Mouse (Mus musculus) MEL (cell line): ENCODE results near the gene Zfp276. TPM values are rescaled to one million over a fixed set of nuclear protein-coding genes. Genes with fewer than 3 reads are reported as not detected.

ENCODE experiments used
- DNase-seq: peaks from one replicate; pipeline ENCODE4 v3.0.0; 2011; ENCODE audit warnings: low read depth, low spot score
- H3K27ac ChIP-seq: 2 replicates; pipeline ENCODE4 v1.5.1; 2012; ENCODE audit warnings: low read depth, mild to moderate bottlenecking, control low read depth, low read length, moderate library complexity; ENCODE audit not compliant: control insufficient read depth
- H3K27me3 ChIP-seq, 2 experiments: fragments of 150-350 bp in 1 of 2; sonication (generic) in 1 of 2; 2 replicates each; pipeline ENCODE4 v1.6.1; 2012; ENCODE audit warnings: low read length in 2 of 2, mild to moderate bottlenecking in 2 of 2, improper control_type of control experiment in 1 of 2, moderate library complexity in 1 of 2; ENCODE audit not compliant: insufficient read depth in 2 of 2, control insufficient read depth in 1 of 2
- H3K36me3 ChIP-seq, 2 experiments: 2 replicates each; pipeline ENCODE4 v1.6.1; 2012 to 2014; ENCODE audit warnings: low read length in 2 of 2, improper control_type of control experiment in 1 of 2, inconsistent platforms in 1 of 2, mild to moderate bottlenecking in 1 of 2; ENCODE audit not compliant: insufficient read depth in 2 of 2, control insufficient read depth in 1 of 2
- H3K4me1 ChIP-seq, 2 experiments: fragments of 150-350 bp in 1 of 2; sonication (generic) in 1 of 2; 2 replicates each; pipeline ENCODE4 v1.6.1; 2012; ENCODE audit warnings: low read length in 2 of 2, improper control_type of control experiment in 1 of 2, mild to moderate bottlenecking in 1 of 2; ENCODE audit not compliant: insufficient read depth in 2 of 2, control insufficient read depth in 1 of 2
- H3K4me3 ChIP-seq, 2 experiments: fragments of 150-350 bp in 1 of 2; sonication (generic) in 1 of 2; 2 replicates each; pipeline ENCODE4 v1.5.1; 2012; ENCODE audit warnings: low read depth in 2 of 2, low read length in 2 of 2, mild to moderate bottlenecking in 2 of 2, moderate library complexity in 2 of 2, control low read depth in 1 of 2, improper control_type of control experiment in 1 of 2; ENCODE audit not compliant: control insufficient read depth in 1 of 2, insufficient read depth in 1 of 2
- H3K79me2 ChIP-seq: 2 replicates; pipeline ENCODE4 v1.6.1; 2012; ENCODE audit warnings: mild to moderate bottlenecking, low read length, moderate library complexity; ENCODE audit not compliant: control insufficient read depth, poor library complexity, insufficient read depth
- H3K9ac ChIP-seq: 2 replicates; pipeline ENCODE4 v1.6.1; 2012; ENCODE audit warnings: low read depth, mild to moderate bottlenecking, control low read depth, low read length, moderate library complexity; ENCODE audit not compliant: control insufficient read depth, poor library complexity, severe bottlenecking
- H3K9me3 ChIP-seq: fragments of 150-350 bp; sonication (generic); replicated peaks from 2 replicates; pipeline ENCODE4 v1.6.1; 2012; ENCODE audit warnings: mild to moderate bottlenecking, low read length, improper control_type of control experiment, moderate library complexity; ENCODE audit not compliant: insufficient read depth
- BHLHE40 ChIP-seq: IDR thresholded peaks from 2 replicates; pipeline ENCODE4 v1.6.1; 2012; ENCODE audit warnings: low read depth, mild to moderate bottlenecking, inconsistent platforms, low read length, improper control_type of control experiment, borderline replicate concordance
- CHD1 ChIP-seq: IDR thresholded peaks from 2 replicates; pipeline ENCODE4 v1.6.1; 2012; ENCODE audit warnings: low read depth, mild to moderate bottlenecking, inconsistent platforms, low read length, improper control_type of control experiment
- CHD2 ChIP-seq: IDR thresholded peaks from 2 replicates; pipeline ENCODE4 v1.6.1; 2011; ENCODE audit warnings: low read length, improper control_type of control experiment
- ELF1 ChIP-seq: IDR thresholded peaks from 2 replicates; pipeline ENCODE4 v1.6.1; 2014; ENCODE audit warnings: low read depth, mild to moderate bottlenecking, inconsistent platforms, low read length, improper control_type of control experiment, moderate library complexity
- EP300 ChIP-seq, 2 experiments: IDR thresholded peaks; 2 replicates each; pipeline ENCODE4 v1.6.1; 2011; ENCODE audit warnings: improper control_type of control experiment in 2 of 2, low read length in 2 of 2, low read depth in 1 of 2, mild to moderate bottlenecking in 1 of 2
- ETS1 ChIP-seq: IDR thresholded peaks from 2 replicates; pipeline ENCODE4 v1.6.1; 2012; ENCODE audit warnings: low read depth, mild to moderate bottlenecking, inconsistent platforms, low read length, improper control_type of control experiment, moderate library complexity
- GABPA ChIP-seq: IDR thresholded peaks from 2 replicates; pipeline ENCODE4 v1.6.1; 2012; ENCODE audit warnings: low read depth, mild to moderate bottlenecking, inconsistent platforms, low read length, improper control_type of control experiment, moderate library complexity
- JUND ChIP-seq: IDR thresholded peaks from 2 replicates; pipeline ENCODE4 v1.6.1; 2011; ENCODE audit warnings: low read depth, mild to moderate bottlenecking, improper control_type of control experiment, low read length
- KAT2A ChIP-seq: conservative IDR thresholded peaks from 2 replicates; pipeline ENCODE4 v1.6.1; 2012; ENCODE audit warnings: low read depth, low read length, improper control_type of control experiment, inconsistent platforms
- MAFK ChIP-seq: IDR thresholded peaks from 2 replicates; pipeline ENCODE4 v1.6.1; 2011; ENCODE audit warnings: low read depth, mild to moderate bottlenecking, low read length, improper control_type of control experiment, borderline replicate concordance
- MAZ ChIP-seq: IDR thresholded peaks from 2 replicates; pipeline ENCODE4 v1.6.1; 2012; ENCODE audit warnings: low read depth, mild to moderate bottlenecking, inconsistent platforms, low read length, improper control_type of control experiment
- MEF2A ChIP-seq: IDR thresholded peaks from 2 replicates; pipeline ENCODE4 v1.6.1; 2014; ENCODE audit warnings: low read depth, mild to moderate bottlenecking, inconsistent platforms, low read length, improper control_type of control experiment; ENCODE audit not compliant: poor library complexity, insufficient replicate concordance, severe bottlenecking; ENCODE audit errors: extremely low read depth
- MYB ChIP-seq: IDR thresholded peaks from 2 replicates; pipeline ENCODE4 v1.6.1; 2011; ENCODE audit warnings: mild to moderate bottlenecking, low read depth, low read length, improper control_type of control experiment
- NELFE ChIP-seq: IDR thresholded peaks from 2 replicates; pipeline ENCODE4 v1.6.1; 2011; ENCODE audit warnings: low read depth, low read length, improper control_type of control experiment
- NRF1 ChIP-seq: IDR thresholded peaks from 2 replicates; pipeline ENCODE4 v1.6.1; 2014; ENCODE audit warnings: low read depth, mild to moderate bottlenecking, inconsistent platforms, low read length, improper control_type of control experiment, moderate library complexity; ENCODE audit not compliant: poor library complexity, insufficient read depth, severe bottlenecking
- POLR2A ChIP-seq, 2 experiments: IDR thresholded peaks; 2 replicates each; pipeline ENCODE4 v1.6.1; 2011 to 2012; ENCODE audit warnings: low read length in 2 of 2, mild to moderate bottlenecking in 2 of 2, control low read depth in 1 of 2, improper control_type of control experiment in 1 of 2, low read depth in 1 of 2, moderate library complexity in 1 of 2; ENCODE audit not compliant: control insufficient read depth in 1 of 2, insufficient read depth in 1 of 2, poor library complexity in 1 of 2
- POLR2AphosphoS2 ChIP-seq: IDR thresholded peaks from 2 replicates; pipeline ENCODE4 v1.6.1; 2011; ENCODE audit warnings: low read length, improper control_type of control experiment
- POLR2AphosphoS5 ChIP-seq: IDR thresholded peaks from 2 replicates; pipeline ENCODE4 v1.6.1; 2012; ENCODE audit warnings: low read depth, borderline replicate concordance, mild to moderate bottlenecking, inconsistent platforms, low read length, moderate library complexity, mixed read lengths
- RAD21 ChIP-seq: IDR thresholded peaks from 2 replicates; pipeline ENCODE4 v1.6.1; 2011; ENCODE audit warnings: mild to moderate bottlenecking, low read depth, low read length, improper control_type of control experiment
- SMC3 ChIP-seq: IDR thresholded peaks from 2 replicates; pipeline ENCODE4 v1.6.1; 2011; ENCODE audit warnings: low read depth, low read length, improper control_type of control experiment
- TBP ChIP-seq: IDR thresholded peaks from 2 replicates; pipeline ENCODE4 v1.8.0; 2011; ENCODE audit warnings: low read depth, low read length, improper control_type of control experiment
- TCF12 ChIP-seq: IDR thresholded peaks from 2 replicates; pipeline ENCODE4 v1.6.1; 2014; ENCODE audit warnings: low read depth, mild to moderate bottlenecking, inconsistent platforms, low read length, improper control_type of control experiment, moderate library complexity
- UBTF ChIP-seq: IDR thresholded peaks from 2 replicates; pipeline ENCODE4 v1.6.1; 2012; ENCODE audit warnings: low read depth, mild to moderate bottlenecking, inconsistent platforms, low read length, improper control_type of control experiment, moderate library complexity, borderline replicate concordance; ENCODE audit not compliant: insufficient read depth
- USF2 ChIP-seq, 2 experiments: IDR thresholded peaks; 2 replicates each; pipeline ENCODE4 v1.6.1; 2011 to 2012; ENCODE audit warnings: improper control_type of control experiment in 2 of 2, low read length in 2 of 2, borderline replicate concordance in 1 of 2, inconsistent platforms in 1 of 2, low read depth in 1 of 2, mild to moderate bottlenecking in 1 of 2; ENCODE audit not compliant: insufficient read depth in 1 of 2
- ZC3H11A ChIP-seq: IDR thresholded peaks from 2 replicates; pipeline ENCODE4 v1.6.1; 2012; ENCODE audit warnings: low read depth, mild to moderate bottlenecking, inconsistent platforms, low read length, improper control_type of control experiment
- ZKSCAN1 ChIP-seq: IDR thresholded peaks from 2 replicates; pipeline ENCODE4 v1.6.1; 2012; ENCODE audit warnings: low read depth, mild to moderate bottlenecking, inconsistent platforms, low read length, improper control_type of control experiment, moderate library complexity
- ZNF384 ChIP-seq: IDR thresholded peaks from 2 replicates; pipeline ENCODE4 v1.6.1; 2012; ENCODE audit warnings: low read depth, mild to moderate bottlenecking, inconsistent platforms, low read length, improper control_type of control experiment
- polyA plus RNA-seq, 2 experiments: library from polyadenylated mRNA; stranded (reverse) in 1 of 2; unstranded in 1 of 2; fragments of >175 nt in 1 of 2; fragments of >200 nt in 1 of 2; gene quantifications; 2 replicates each; pipeline versions ENCODE4 v1.2.1 to v1.2.4; 2012; ENCODE audit warnings: low replicate concordance in 2 of 2, low read depth in 1 of 2; ENCODE audit not compliant: insufficient read length in 2 of 2, insufficient read depth in 1 of 2, missing spikeins in 1 of 2
- total RNA-seq: library from RNA; depleted of rRNA; stranded (reverse); fragments of 300-350 nt; gene quantifications from 2 replicates; pipeline ENCODE4 v1.2.3, GENCODE M21; 2012

Gene Zfp276
- total and polyA plus RNA-seq, 3 experiments = 16.0 to 19.2 TPM; not detected in 1

DNA sequence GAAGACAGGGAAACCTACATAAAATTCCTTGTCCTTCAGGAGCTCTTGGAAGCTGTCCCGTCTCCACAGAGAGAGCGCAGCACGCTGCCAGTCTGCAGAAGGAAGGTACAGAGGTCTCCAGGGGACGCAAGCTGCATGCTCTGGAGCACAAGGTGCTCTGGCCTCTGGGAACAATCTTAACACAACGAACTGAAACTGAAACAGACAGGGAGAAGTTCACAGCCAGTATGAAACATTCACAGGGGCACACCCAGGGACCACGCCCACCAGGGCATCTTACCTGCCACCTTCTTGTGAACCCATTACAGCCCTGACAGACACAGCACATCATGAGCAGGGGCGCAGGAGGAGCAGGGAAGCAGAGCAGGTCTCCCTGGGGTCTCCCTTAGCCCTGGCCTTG lies 30.0 kb downstream of the Zfp276 start:
- DNase-seq = no peak
- H3K4me1 ChIP-seq = no peaks in the 10 kb centered on the region
- H3K36me3 ChIP-seq = 0 out of 4 replicates have a peak, but pooled peaks cover 0 to 2% of the 10 kb centered on the region in 2 experiments
- no peaks in the 10 kb centered on the region for H3K79me2 ChIP-seq
- H3K4me3 ChIP-seq = no peak overlapping the region
- no peaks in the 10 kb centered on the region for H3K27me3 ChIP-seq
- no peak overlapping the region for H3K27ac ChIP-seq
- no peak overlapping the region for H3K9ac ChIP-seq
- TF ChIP-seq ELF1 = no peak
- no peak for TF ChIP-seq EP300 (IDR thresholded peaks at IDR 0.05; ENCODE audit: low read depth in 1 of 2, low read length in 2 of 2)
- no peak for TF ChIP-seq JUND
- TF ChIP-seq CHD2 = no peak
- no peak for TF ChIP-seq UBTF
- no peak for TF ChIP-seq BHLHE40
- TF ChIP-seq CHD1 = no peak
- no peak for TF ChIP-seq ZNF384
- no peak for TF ChIP-seq ZKSCAN1
- no peak for TF ChIP-seq ZC3H11A
- no peak for TF ChIP-seq SMC3
- no peak for TF ChIP-seq ETS1
- no peak for TF ChIP-seq NELFE
- no peak for TF ChIP-seq POLR2A (IDR thresholded peaks at IDR 0.05; ENCODE audit: control insufficient read depth in 1 of 2, insufficient read depth in 1 of 2, low read depth in 1 of 2, low read length in 2 of 2, poor library complexity in 1 of 2)
- no peak for TF ChIP-seq POLR2AphosphoS5
- TF ChIP-seq TBP = no peak
- no peak for TF ChIP-seq NRF1
- TF ChIP-seq POLR2AphosphoS2 = no peak
- TF ChIP-seq, all 39 proteins: peak for 0
- H3K9me3 ChIP-seq = no peaks in the 10 kb centered on the region

GRCm38 (mm10) chr8:123284493-123284892 lies 30.5 kb downstream of the Zfp276 start:
- no peak overlapping the region for H3K4me3 ChIP-seq
- TF ChIP-seq POLR2AphosphoS5 (no peak), ZKSCAN1 (no peak), USF2 (IDR thresholded peaks at IDR 0.05; ENCODE audit: borderline replicate concordance in 1 of 2, insufficient read depth in 1 of 2, low read depth in 1 of 2, low read length in 2 of 2) (no peak), CHD1 (no peak), KAT2A (no peak), MAFK (no peak), ETS1 (no peak), MAZ (no peak), ZNF384 (no peak), ELF1 (no peak), TCF12 (no peak), NELFE (no peak), GABPA (no peak), RAD21 (no peak), MEF2A (no peak), MYB (no peak), ZC3H11A (no peak)
- 0 out of 4 replicates have a peak, but pooled peaks cover 0 to 2% of the 10 kb centered on the region in 2 experiments for H3K36me3 ChIP-seq
- no peak overlapping the region for H3K9ac ChIP-seq
- H3K9me3 ChIP-seq = no peaks in the 10 kb centered on the region
- DNase-seq = no peak
- no peaks in the 10 kb centered on the region for H3K4me1 ChIP-seq
- H3K27ac ChIP-seq = no peak overlapping the region
- no peaks in the 10 kb centered on the region for H3K79me2 ChIP-seq
- H3K27me3 ChIP-seq = no peaks in the 10 kb centered on the region
